Mouse (Mus musculus) right cerebral cortex, postnatal 25 days (tissue): Measurements from ENCODE around the gene Atoh8.
A peak's percentile ranks its signal among the peaks of the same experiment; 100 is the strongest.

Experiments used
- DNase-seq: peaks from one replicate; pipeline ENCODE4 v3.0.0; 2022

The Atoh8 gene

GRCm38 (mm10) chr6:72225686-72226085, 9.7 kb downstream of the Atoh8 start:
- no peak for DNase-seq

- no peak for DNase-seq
These were observed 11.5 kb downstream of the Atoh8 start for GRCm38 (mm10) chr6:72223892-72224291.

- DNase-seq: no peak
These were observed 12.5 kb downstream of the Atoh8 start for GRCm38 (mm10) chr6:72222876-72223275.

GRCm38 (mm10) chr6:72222271-72222724, 13.1 kb downstream of the Atoh8 start:
- no peak for DNase-seq

GRCm38 (mm10) chr6:72221271-72221670, 14.1 kb downstream of the Atoh8 start:
- DNase-seq: no peak

- no peak for DNase-seq
These were observed 15.8 kb downstream of the Atoh8 start for GRCm38 (mm10) chr6:72219549-72219948.

- DNase-seq: no peak
These were observed 17.1 kb downstream of the Atoh8 start for GRCm38 (mm10) chr6:72218281-72218680.

- DNase-seq: no peak
These were observed 18.0 kb downstream of the Atoh8 start for GRCm38 (mm10) chr6:72217415-72217784.

GRCm38 (mm10) chr6:72216681-72217414, 18.5 kb downstream of the Atoh8 start:
- DNase-seq: peak; percentile 95

GRCm38 (mm10) chr6:72215582-72215981, 19.8 kb downstream of the Atoh8 start:
- DNase-seq: no peak

- DNase-seq: no peak
These were observed 24.0 kb downstream of the Atoh8 start for GRCm38 (mm10) chr6:72211360-72211759.

GRCm38 (mm10) chr6:72210823-72211222, 24.6 kb downstream of the Atoh8 start:
- no peak for DNase-seq

GRCm38 (mm10) chr6:72209738-72210137, 25.6 kb downstream of the Atoh8 start:
- no peak for DNase-seq

GRCm38 (mm10) chr6:72208406-72209045, 26.9 kb downstream of the Atoh8 start:
- DNase-seq: no peak

GRCm38 (mm10) chr6:72206021-72206420, 29.4 kb downstream of the Atoh8 start:
- no peak for DNase-seq

GRCm38 (mm10) chr6:72204858-72205257, 30.5 kb downstream of the Atoh8 start:
- no peak for DNase-seq

GRCm38 (mm10) chr6:72203279-72203678, 32.1 kb downstream of the Atoh8 start:
- DNase-seq: no peak

- no peak for DNase-seq
These were observed 32.6 kb downstream of the Atoh8 start for GRCm38 (mm10) chr6:72202732-72203131.

GRCm38 (mm10) chr6:72200595-72201256, 34.7 kb downstream of the Atoh8 start:
- DNase-seq: no peak

GRCm38 (mm10) chr6:72197515-72197914, 37.9 kb downstream of the Atoh8 start:
- no peak for DNase-seq

GRCm38 (mm10) chr6:72196660-72197059, 38.7 kb downstream of the Atoh8 start:
- no peak for DNase-seq

GRCm38 (mm10) chr6:72190577-72190976, 44.8 kb downstream of the Atoh8 start:
- no peak for DNase-seq

GRCm38 (mm10) chr6:72190120-72190519, 45.3 kb downstream of the Atoh8 start:
- no peak for DNase-seq
